Mouse (Mus musculus) midbrain, embryonic 16.5 days (tissue): Measurements from ENCODE around the gene Retreg1. TPM values are rescaled to one million over a fixed set of nuclear protein-coding genes. Genes with fewer than 3 reads are reported as not detected.

ENCODE experiments used
- ATAC-seq: fragments of 200-750 bp; cut with Nextera tagmentation; 2 replicates; pipeline ENCODE4 v1.8.0; 2017; ENCODE audit warnings: moderate TSS enrichment
- H3K27ac ChIP-seq: fragments of 300-500 bp; sonication (generic); 2 replicates; pipeline ENCODE4 v1.5.1; 2014; ENCODE audit warnings: mild to moderate bottlenecking, low read length, mixed read lengths
- H3K27me3 ChIP-seq: fragments of 300-500 bp; sonication (generic); 2 replicates; pipeline ENCODE4 v1.6.1; 2014; ENCODE audit warnings: low read depth, low read length, mixed read lengths; ENCODE audit not compliant: control insufficient read depth, insufficient read depth
- H3K36me3 ChIP-seq: fragments of 300-500 bp; sonication (generic); 2 replicates; pipeline ENCODE4 v1.6.1; 2014; ENCODE audit warnings: mild to moderate bottlenecking, low read length, moderate library complexity, mixed read lengths; ENCODE audit not compliant: control insufficient read depth, insufficient read depth
- H3K4me1 ChIP-seq: fragments of 300-500 bp; sonication (generic); 2 replicates; pipeline ENCODE4 v1.6.1; 2014; ENCODE audit warnings: mild to moderate bottlenecking, low read length, mixed read lengths; ENCODE audit not compliant: control insufficient read depth, insufficient read depth
- H3K4me2 ChIP-seq: fragments of 300-500 bp; sonication (generic); 2 replicates; pipeline ENCODE4 v1.6.1; 2014; ENCODE audit warnings: mild to moderate bottlenecking, low read length, mixed read lengths
- H3K4me3 ChIP-seq: fragments of 300-500 bp; sonication (generic); 2 replicates; pipeline ENCODE4 v1.5.1; 2014; ENCODE audit warnings: low read depth, mild to moderate bottlenecking, low read length, moderate library complexity, mixed read lengths
- H3K9ac ChIP-seq: fragments of 300-500 bp; sonication (generic); 2 replicates; pipeline ENCODE4 v1.6.1; 2014; ENCODE audit warnings: low read depth, low read length, mixed read lengths
- H3K9me3 ChIP-seq: fragments of 300-500 bp; sonication (generic); replicated peaks from 2 replicates; pipeline ENCODE4 v1.6.1; 2014; ENCODE audit warnings: mild to moderate bottlenecking, low read length, mixed read lengths; ENCODE audit not compliant: control insufficient read depth, poor library complexity, severe bottlenecking
- WGBS: fragments of 180-500 bp; shearing (Covaris S2); extraction: QIAGEN DNeasy Blood & Tissue Kit; methylation state at CpG from one replicate; pipeline ENCODE4 v1.1.7; 2014; 5-methylcytosine and 5-hydroxymethylcytosine counted together
- polyA plus RNA-seq: library from polyadenylated mRNA; unstranded; fragments of >200 nt; fragmentation: Nextera tagmentation; extraction: Ambion mirVana; gene quantifications from 2 replicates; pipeline ENCODE4 v1.2.1, GENCODE M21; 2015

The Retreg1 gene
- polyA plus RNA-seq, 1 experiment from 2014 or later: 18.4 TPM

- WGBS: 77% methylated on average over 7 of the region's 7 CpGs
- no peak overlapping the region for H3K4me2 ChIP-seq
- H3K27ac ChIP-seq: no peak overlapping the region
- no peak for ATAC-seq
- no peak overlapping the region for H3K4me3 ChIP-seq
- no peak overlapping the region for H3K9ac ChIP-seq
- no peaks in the 10 kb centered on the region for H3K9me3 ChIP-seq
- no peaks in the 10 kb centered on the region for H3K27me3 ChIP-seq
- H3K36me3 ChIP-seq: no peaks in the 10 kb centered on the region
- no peaks in the 10 kb centered on the region for H3K4me1 ChIP-seq
Observed at GRCm38 (mm10) chr15:25934411-25934810, 91.4 kb downstream of the Retreg1 start.

- no peak overlapping the region for H3K4me3 ChIP-seq
- H3K9me3 ChIP-seq: no peaks in the 10 kb centered on the region
- H3K9ac ChIP-seq: no peak overlapping the region
- H3K27ac ChIP-seq: no peak overlapping the region
- WGBS: 88% methylated on average over 7 of the region's 7 CpGs
- no peak for ATAC-seq
- H3K4me2 ChIP-seq: no peak overlapping the region
- H3K27me3 ChIP-seq: no peaks in the 10 kb centered on the region
- peaks cover 2% of the 10 kb centered on the region; the same call in 1 of the 2 replicates for H3K4me1 ChIP-seq
- H3K36me3 ChIP-seq: no peaks in the 10 kb centered on the region
Observed at GRCm38 (mm10) chr15:25938496-25938895, 95.5 kb downstream of the Retreg1 start.

- H3K27ac ChIP-seq: no peak overlapping the region
- no peaks in the 10 kb centered on the region for H3K27me3 ChIP-seq
- no peak overlapping the region for H3K4me2 ChIP-seq
- 40% methylated on average over 24 of the region's 24 CpGs for WGBS
- no peak for ATAC-seq
- H3K9me3 ChIP-seq: no peaks in the 10 kb centered on the region
- H3K36me3 ChIP-seq: no peaks in the 10 kb centered on the region
- peaks cover 2% of the 10 kb centered on the region; the same call in 1 of the 2 replicates for H3K4me1 ChIP-seq
- H3K9ac ChIP-seq: no peak overlapping the region
- no peak overlapping the region for H3K4me3 ChIP-seq
Observed at GRCm38 (mm10) chr15:25940397-25941377, 97.7 kb downstream of the Retreg1 start.

- H3K27ac ChIP-seq: no peak overlapping the region
- H3K4me1 ChIP-seq: peaks cover 2% of the 10 kb centered on the region; the same call in 1 of the 2 replicates
- no peak overlapping the region for H3K4me3 ChIP-seq
- H3K9ac ChIP-seq: no peak overlapping the region
- ATAC-seq: no peak
- H3K36me3 ChIP-seq: no peaks in the 10 kb centered on the region
- H3K9me3 ChIP-seq: no peaks in the 10 kb centered on the region
- no peaks in the 10 kb centered on the region for H3K27me3 ChIP-seq
- H3K4me2 ChIP-seq: no peak overlapping the region
- 78% methylated on average over 11 of the region's 11 CpGs for WGBS
Observed at GRCm38 (mm10) chr15:25941514-25941913, 98.5 kb downstream of the Retreg1 start.

- 39% methylated on average over 4 of the region's 4 CpGs for WGBS
- Histone ChIP-seq H3K4me1 (peaks cover 2% of the 10 kb centered on the region; the same call in 1 of the 2 replicates), H3K27ac (no peak overlapping the region), H3K9ac (no peak overlapping the region), H3K4me3 (no peak overlapping the region), H3K36me3 (no peaks in the 10 kb centered on the region), H3K4me2 (no peak overlapping the region), H3K9me3 (no peaks in the 10 kb centered on the region), H3K27me3 (no peaks in the 10 kb centered on the region)
- no peak for ATAC-seq
Observed at GRCm38 (mm10) chr15:25942415-25942814, 99.4 kb downstream of the Retreg1 start.

- WGBS: 93% methylated on average over 15 of the region's 15 CpGs
- Histone ChIP-seq H3K27ac (no peak overlapping the region), H3K36me3 (no peaks in the 10 kb centered on the region), H3K9me3 (no peaks in the 10 kb centered on the region), H3K9ac (no peak overlapping the region), H3K4me3 (no peak overlapping the region), H3K4me1 (peaks cover 2% of the 10 kb centered on the region; the same call in 1 of the 2 replicates), H3K27me3 (no peaks in the 10 kb centered on the region), H3K4me2 (no peak overlapping the region)
- ATAC-seq: no peak
Observed at GRCm38 (mm10) chr15:25943386-25944137, 100.6 kb downstream of the Retreg1 start.

- Histone ChIP-seq H3K27ac (no peak overlapping the region), H3K4me1 (peaks cover 2% of the 10 kb centered on the region; the same call in 1 of the 2 replicates), H3K36me3 (no peaks in the 10 kb centered on the region), H3K9ac (no peak overlapping the region), H3K9me3 (no peaks in the 10 kb centered on the region), H3K4me2 (no peak overlapping the region), H3K27me3 (no peaks in the 10 kb centered on the region), H3K4me3 (no peak overlapping the region)
- 86% methylated on average over 8 of the region's 8 CpGs for WGBS
- no peak for ATAC-seq
Observed at GRCm38 (mm10) chr15:25945224-25945623, 102.2 kb downstream of the Retreg1 start.

GRCm38 (mm10) chr15:25946482-25946881 is 103.5 kb downstream of the Retreg1 start:
- no peaks in the 10 kb centered on the region for H3K9me3 ChIP-seq
- no peak overlapping the region for H3K4me3 ChIP-seq
- H3K27me3 ChIP-seq: no peaks in the 10 kb centered on the region
- H3K36me3 ChIP-seq: no peaks in the 10 kb centered on the region
- no peak for ATAC-seq
- H3K4me1 ChIP-seq: no peaks in the 10 kb centered on the region
- H3K4me2 ChIP-seq: no peak overlapping the region
- 91% methylated on average over 7 of the region's 7 CpGs for WGBS
- no peak overlapping the region for H3K27ac ChIP-seq
- no peak overlapping the region for H3K9ac ChIP-seq

- Histone ChIP-seq H3K4me2 (no peak overlapping the region), H3K4me3 (no peak overlapping the region), H3K27me3 (no peaks in the 10 kb centered on the region), H3K36me3 (no peaks in the 10 kb centered on the region), H3K9me3 (no peaks in the 10 kb centered on the region), H3K4me1 (no peaks in the 10 kb centered on the region), H3K9ac (no peak overlapping the region), H3K27ac (no peak overlapping the region)
- 84% methylated on average over 8 of the region's 8 CpGs for WGBS
- no peak for ATAC-seq
Observed at GRCm38 (mm10) chr15:25947383-25947782, 104.4 kb downstream of the Retreg1 start.
